Mouse (Mus musculus): ENCODE results near the gene Nfic. TPM values are rescaled to one million over a fixed set of nuclear protein-coding genes. Genes with fewer than 3 reads are reported as not detected.

The Nfic gene
- polyA plus RNA-seq, 1 experiment from 2014 or later: 41.8 TPM

DNA sequence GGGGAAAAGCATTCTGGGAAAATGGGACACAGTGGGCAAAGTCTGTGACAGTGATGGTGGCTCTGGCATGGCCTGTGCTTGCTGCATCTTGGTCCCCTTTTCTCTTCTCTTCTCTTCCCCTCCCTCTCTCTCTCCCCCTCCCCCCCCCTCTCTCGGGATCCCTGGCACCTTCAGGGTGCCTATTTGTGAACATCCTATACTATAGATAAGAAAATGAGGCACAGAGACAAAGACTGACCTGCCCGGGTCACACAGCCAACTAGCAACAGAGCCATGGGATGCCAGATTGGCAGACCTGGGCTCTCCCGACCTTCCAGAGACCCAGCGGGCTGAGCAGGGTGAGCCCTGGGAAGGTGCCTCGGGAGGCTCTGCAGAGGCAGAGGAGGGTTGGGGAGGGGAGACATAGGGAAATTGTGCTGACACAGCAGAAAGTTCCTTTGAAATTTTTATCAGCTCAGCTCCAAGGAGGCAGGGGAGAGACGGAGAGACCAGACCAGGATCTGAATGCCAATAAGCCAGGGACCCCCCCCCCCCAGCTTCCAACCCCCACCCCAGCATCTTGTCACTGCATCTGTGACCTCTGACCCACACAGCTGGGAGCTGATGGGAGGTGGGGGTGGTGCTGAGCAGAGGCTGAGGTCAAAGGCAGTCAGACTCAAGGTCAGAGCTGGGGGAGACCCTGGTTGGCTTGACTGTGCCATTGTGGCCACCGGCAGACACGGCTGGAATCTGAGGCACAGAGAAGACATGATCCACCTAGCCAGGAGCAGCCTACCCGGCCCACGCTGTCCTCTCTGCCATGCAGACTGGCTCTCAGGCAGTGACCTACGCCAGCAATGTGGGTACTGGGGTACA is 37.0 kb downstream of the Nfic start:
- in situ Hi-C loops (cut with MboI; ENCODE audit: low pct_unique_long_range_greater_than_20kb): no loop called here
- H3K27me3 ChIP-seq: no peaks in the 10 kb centered on the region
- ATAC-seq: no peak
- CTCF ChIA-PET: interaction anchor here (1.0 to 1.7 kb wide), 2 partner anchors 11 to 23 kb away, joined by 4 to 6 read pairs; no protein-coding TSS in a partner anchor
- no peak for TF ChIP-seq CTCF (IDR thresholded peaks at IDR 0.05)
- POLR2A ChIA-PET: no interaction called here
- no peak for DNase-seq (ENCODE audit: low read depth, low spot score)

- ChIA-PET CTCF (interaction anchor here (0.8 to 1.7 kb wide), 4 partner anchors 10 to 22 kb away, joined by 3 to 6 read pairs (median 4); no protein-coding TSS in a partner anchor), POLR2A (no interaction called here)
- DNase-seq (ENCODE audit: low read depth, low spot score): no peak
- no peak for TF ChIP-seq CTCF (IDR thresholded peaks at IDR 0.05)
- in situ Hi-C loops (cut with MboI; ENCODE audit: low pct_unique_long_range_greater_than_20kb): no loop called here
- H3K27me3 ChIP-seq: no peaks in the 10 kb centered on the region
- ATAC-seq: no peak
Measured at GRCm38 (mm10) chr10:81417227-81418215, 37.9 kb downstream of the Nfic start.

- TF ChIP-seq CTCF (IDR thresholded peaks at IDR 0.05): no peak
- ChIA-PET POLR2A (no interaction called here), CTCF (interaction anchor here (0.8 to 1.6 kb wide), 3 partner anchors 9 to 13 kb away, joined by 3 to 4 read pairs (median 4); no protein-coding TSS in a partner anchor)
- no peak for DNase-seq (ENCODE audit: low read depth, low spot score)
- no peak for ATAC-seq
- in situ Hi-C loops (cut with MboI; ENCODE audit: low pct_unique_long_range_greater_than_20kb): no loop called here
- no peaks in the 10 kb centered on the region for H3K27me3 ChIP-seq
Measured at GRCm38 (mm10) chr10:81416581-81417226, 38.7 kb downstream of the Nfic start.

- ChIA-PET CTCF (interaction anchor here (1.3 to 1.6 kb wide), 3 partner anchors 8 to 26 kb away, joined by 4 to 5 read pairs (median 4); partner anchors contain the start of gene Gm48552), POLR2A (interaction anchor here (0.6 kb wide), 1 partner anchor 36 kb away, joined by 5 read pairs; no protein-coding TSS in a partner anchor)
- no peak for ATAC-seq
- no peak for TF ChIP-seq CTCF (IDR thresholded peaks at IDR 0.05)
- in situ Hi-C loops (cut with MboI; ENCODE audit: low pct_unique_long_range_greater_than_20kb): no loop called here
- no peak for DNase-seq (ENCODE audit: low read depth, low spot score)
- no peaks in the 10 kb centered on the region for H3K27me3 ChIP-seq
Measured at GRCm38 (mm10) chr10:81415549-81416310, 39.7 kb downstream of the Nfic start.

DNA sequence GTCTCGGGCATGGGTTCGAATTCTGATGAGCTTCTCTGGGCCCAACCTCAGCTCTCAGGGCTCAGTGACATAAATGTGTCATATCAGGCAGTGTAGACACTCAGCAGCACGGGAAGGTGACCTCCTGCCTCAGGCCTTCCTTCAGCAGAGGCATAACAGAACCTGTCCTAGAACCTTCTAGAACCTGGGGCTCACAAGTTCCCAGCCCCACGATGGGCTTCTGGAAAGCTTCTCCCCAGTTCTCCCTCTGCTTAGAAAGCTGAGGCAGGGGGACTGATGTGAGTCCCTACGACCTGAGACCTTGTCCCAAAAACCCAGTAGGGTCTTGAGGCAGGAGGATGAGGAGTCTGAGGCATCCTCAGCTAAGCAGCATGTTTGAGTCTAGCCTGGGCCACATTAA is 40.3 kb downstream of the Nfic start:
- in situ Hi-C loops (cut with MboI; ENCODE audit: low pct_unique_long_range_greater_than_20kb): no loop called here
- no peak for DNase-seq (ENCODE audit: low read depth, low spot score)
- no peak for TF ChIP-seq CTCF (IDR thresholded peaks at IDR 0.05)
- no peak for ATAC-seq
- no peaks in the 10 kb centered on the region for H3K27me3 ChIP-seq
- ChIA-PET POLR2A (interaction anchor here (0.6 kb wide), 1 partner anchor 35 kb away, joined by 5 read pairs; no protein-coding TSS in a partner anchor), CTCF (interaction anchor here (1.3 kb wide), 1 partner anchor 26 kb away, joined by 5 read pairs; the partner anchor contains the start of gene Gm48552)

DNA sequence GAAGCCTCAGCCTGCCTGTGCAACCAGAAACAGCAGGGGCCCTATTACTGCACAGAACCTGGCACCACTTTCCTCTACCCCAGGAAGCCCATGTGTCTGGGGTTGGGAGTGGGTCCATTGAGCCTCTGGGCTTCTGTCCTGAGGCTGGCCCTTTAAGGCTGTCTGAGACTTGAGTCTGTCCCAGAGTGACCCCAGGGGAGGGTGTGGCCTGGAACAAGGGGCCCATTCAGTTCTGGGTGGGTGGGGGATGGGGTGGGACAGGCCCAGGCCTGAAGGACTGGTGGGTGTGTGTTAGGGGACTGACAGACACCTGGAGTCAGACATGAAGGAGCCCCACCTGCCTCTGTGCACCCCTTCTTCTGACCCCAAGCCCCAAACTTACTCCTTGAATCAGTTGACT is 40.8 kb downstream of the Nfic start:
- DNase-seq (ENCODE audit: low read depth, low spot score): no peak
- TF ChIP-seq CTCF (IDR thresholded peaks at IDR 0.05): no peak
- CTCF ChIA-PET: no interaction called here
- in situ Hi-C loops (cut with MboI; ENCODE audit: low pct_unique_long_range_greater_than_20kb): no loop called here
- POLR2A ChIA-PET: no interaction called here
- no peak for ATAC-seq
- H3K27me3 ChIP-seq: no peaks in the 10 kb centered on the region

- ChIA-PET CTCF (no interaction called here), POLR2A (no interaction called here)
- in situ Hi-C loops (cut with MboI; ENCODE audit: low pct_unique_long_range_greater_than_20kb): no loop called here
- no peaks in the 10 kb centered on the region for H3K27me3 ChIP-seq
- no peak for TF ChIP-seq CTCF (IDR thresholded peaks at IDR 0.05)
- no peak for DNase-seq (ENCODE audit: low read depth, low spot score)
- no peak for ATAC-seq
Measured at GRCm38 (mm10) chr10:81413310-81414261, 41.8 kb downstream of the Nfic start.

DNA sequence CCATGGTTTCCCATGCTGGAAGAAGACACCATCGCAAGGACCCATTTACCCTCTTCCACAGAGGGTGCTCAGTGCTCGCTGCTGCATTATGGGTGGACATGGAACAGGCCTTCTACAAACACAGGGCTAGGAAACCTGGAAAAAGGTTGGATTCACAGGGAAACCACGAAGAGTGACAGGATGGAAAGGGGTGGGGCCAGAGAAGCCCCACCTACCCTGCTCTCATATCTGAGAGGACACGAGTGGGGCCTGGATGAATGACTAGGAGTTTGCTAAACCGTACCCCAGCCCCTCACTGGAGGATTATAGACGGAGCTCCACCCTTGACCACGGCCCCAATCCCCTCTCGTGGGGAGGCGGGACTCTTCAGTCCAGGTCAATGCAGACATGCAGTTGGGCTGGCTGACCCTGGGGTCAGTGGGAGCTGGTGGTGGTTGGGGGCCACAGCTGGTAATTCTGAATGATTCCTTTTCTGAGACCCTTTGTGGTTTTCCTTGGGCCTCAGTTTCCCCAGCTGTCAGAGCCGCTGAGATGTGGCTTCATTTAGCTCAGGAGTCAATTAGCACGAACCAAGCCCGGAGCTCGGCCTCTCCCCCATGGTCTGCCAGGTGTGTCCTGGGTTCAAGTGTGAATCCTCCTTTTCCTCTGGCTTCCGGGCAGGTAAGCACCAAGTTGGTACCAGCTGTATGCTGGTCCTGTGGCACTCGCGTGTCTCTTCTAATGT is 42.7 kb downstream of the Nfic start:
- no peak for TF ChIP-seq CTCF (IDR thresholded peaks at IDR 0.05)
- DNase-seq (ENCODE audit: low read depth, low spot score) (no peak), ATAC-seq (no peak)
- CTCF ChIA-PET: no interaction called here
- POLR2A ChIA-PET: no interaction called here
- H3K27me3 ChIP-seq: no peaks in the 10 kb centered on the region
- in situ Hi-C loops (cut with MboI; ENCODE audit: low pct_unique_long_range_greater_than_20kb): no loop called here
